Mouse (Mus musculus) lung, adult 2 months (tissue): ENCODE measurements around the gene Gm49416. TPM values are rescaled to one million over a fixed set of nuclear protein-coding genes. Genes with fewer than 3 reads are reported as not detected.
"Not testable (repeated sequence)": the region's sequence is repeated elsewhere in the genome, so short reads cannot be mapped to it uniquely, and the experiment has no call there.

ENCODE experiments used
- DNase-seq: peaks from one replicate; pipeline ENCODE4 v3.0.0; 2022
- H3K4me1 ChIP-seq: fragments of 200-500 bp; 2 replicates; pipeline ENCODE4 v1.6.1; 2011; ENCODE audit warnings: low read length; ENCODE audit not compliant: control insufficient read depth, insufficient read depth
- H3K4me3 ChIP-seq: fragments of 200-500 bp; replicated peaks from 2 replicates; pipeline ENCODE3; 2011; ENCODE audit warnings: low read depth, mild to moderate bottlenecking, control low read depth, low read length; ENCODE audit errors: extremely low read depth
- CTCF ChIP-seq: fragments of 200-500 bp; IDR thresholded peaks from 2 replicates; pipeline ENCODE4 v1.5.1; 2011; ENCODE audit warnings: mild to moderate bottlenecking, low read length, control low read depth; ENCODE audit not compliant: insufficient read depth
- POLR2A ChIP-seq: fragments of 200-500 bp; IDR thresholded peaks from 2 replicates; pipeline ENCODE4 v1.6.1; 2011; ENCODE audit warnings: low read depth, mild to moderate bottlenecking, control low read depth, low read length, borderline replicate concordance; ENCODE audit errors: extremely low read depth
- WGBS: fragments of 180-500 bp; shearing (Covaris S2); methylation state at CpG from one replicate; pipeline ENCODE4 v1.1.7; 2018; 5-methylcytosine and 5-hydroxymethylcytosine counted together
- polyA plus RNA-seq: library from polyadenylated mRNA; depleted of rRNA; stranded (reverse); fragments of >200 nt; gene quantifications from 2 replicates; pipeline ENCODE4 v1.2.3, GENCODE M21; 2012

Gene Gm49416
- polyA plus RNA-seq, 1 experiment = not detected

DNA sequence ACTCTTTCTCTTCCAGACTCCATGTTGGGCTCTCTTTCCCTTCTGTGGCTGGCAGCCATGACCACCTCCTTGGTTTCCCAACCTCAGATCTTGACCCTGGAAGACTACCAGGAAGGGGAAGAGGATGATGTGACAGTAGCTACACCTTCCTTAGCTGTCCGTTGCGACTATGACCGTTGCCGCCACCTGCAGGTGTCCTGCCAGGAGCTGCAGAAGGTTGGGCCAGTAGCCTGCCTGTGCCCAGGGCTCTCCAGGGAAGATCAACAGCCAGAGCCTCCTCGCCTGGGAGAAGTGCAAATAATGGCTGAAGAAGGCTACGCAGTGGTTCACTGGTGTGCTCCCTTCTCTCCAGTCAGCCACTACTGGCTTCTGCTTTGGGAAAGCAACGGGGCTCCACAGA, 37.1 kb upstream of the Gm49416 start:
- 42% methylated on average over 7 of the region's 7 CpGs for WGBS
- H3K4me1 ChIP-seq = no peaks in the 10 kb centered on the region
- peak; percentile 43 for DNase-seq
- H3K4me3 ChIP-seq = no peak overlapping the region
- peak; percentile 22; the same call in 1 of the 2 replicates for TF ChIP-seq CTCF
- TF ChIP-seq POLR2A = no peak

DNA sequence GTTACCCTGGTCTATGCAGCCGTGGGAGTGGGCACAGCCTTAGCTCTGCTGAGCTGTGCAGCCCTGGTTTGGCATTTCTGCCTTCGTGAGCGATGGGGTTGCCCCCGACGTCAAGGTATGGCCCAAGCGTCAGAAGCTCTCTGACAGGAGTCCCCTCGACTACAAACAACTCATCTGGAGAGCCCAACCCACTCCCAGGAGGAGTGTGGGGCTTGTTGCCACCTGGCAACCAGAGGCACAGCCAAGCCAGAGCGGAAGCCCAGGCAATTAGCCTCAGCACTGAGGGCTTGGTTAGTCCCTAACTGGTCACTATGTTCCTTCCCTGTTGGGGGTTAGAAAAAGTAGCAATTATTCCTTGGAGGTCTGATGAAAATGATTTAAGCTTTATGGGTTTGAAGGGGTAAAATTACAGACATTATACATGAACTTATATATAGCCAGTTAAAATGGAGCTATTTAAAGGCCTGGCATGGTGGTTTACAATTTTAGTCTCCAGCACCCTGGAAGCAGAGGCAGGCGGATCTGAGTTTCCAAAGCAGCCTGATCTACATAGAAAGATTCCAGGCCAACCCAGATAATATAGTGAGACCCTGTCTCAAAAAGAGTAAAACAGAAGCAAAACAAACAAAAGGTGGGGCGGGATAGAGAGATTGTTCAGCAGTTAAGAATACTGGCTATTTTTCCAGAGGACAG, 36.3 kb upstream of the Gm49416 start:
- Histone ChIP-seq H3K4me3 (peak overlapping the region; percentile 3), H3K4me1 (no peaks in the 10 kb centered on the region)
- DNase-seq = no peak
- TF ChIP-seq CTCF = no peak
- no peak for TF ChIP-seq POLR2A
- WGBS = 57% methylated on average over 10 of the region's 10 CpGs

DNA sequence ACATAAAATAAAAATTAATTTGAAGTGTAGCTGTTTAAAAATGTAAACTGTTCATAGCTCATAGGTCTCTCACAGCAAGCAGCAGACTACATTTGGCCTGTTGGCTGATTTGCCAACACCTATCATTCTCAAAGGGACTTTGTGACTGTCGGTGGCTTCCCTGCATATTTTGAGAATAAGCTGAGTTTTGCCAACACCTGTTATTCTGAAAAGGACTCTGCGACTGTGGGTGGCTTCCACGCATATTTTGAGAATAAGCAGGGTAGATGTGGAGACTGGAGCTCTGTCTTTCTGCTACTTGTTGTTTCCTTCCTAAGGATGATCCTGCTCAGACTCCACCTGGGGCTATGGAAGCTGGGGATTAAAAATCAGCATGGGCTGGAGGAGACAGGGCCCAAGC, 35.6 kb upstream of the Gm49416 start:
- 77% methylated on average over 3 of the region's 3 CpGs for WGBS
- Histone ChIP-seq H3K4me3 (no peak overlapping the region), H3K4me1 (no peaks in the 10 kb centered on the region)
- TF ChIP-seq CTCF (no peak), POLR2A (no peak)
- no peak for DNase-seq

DNA sequence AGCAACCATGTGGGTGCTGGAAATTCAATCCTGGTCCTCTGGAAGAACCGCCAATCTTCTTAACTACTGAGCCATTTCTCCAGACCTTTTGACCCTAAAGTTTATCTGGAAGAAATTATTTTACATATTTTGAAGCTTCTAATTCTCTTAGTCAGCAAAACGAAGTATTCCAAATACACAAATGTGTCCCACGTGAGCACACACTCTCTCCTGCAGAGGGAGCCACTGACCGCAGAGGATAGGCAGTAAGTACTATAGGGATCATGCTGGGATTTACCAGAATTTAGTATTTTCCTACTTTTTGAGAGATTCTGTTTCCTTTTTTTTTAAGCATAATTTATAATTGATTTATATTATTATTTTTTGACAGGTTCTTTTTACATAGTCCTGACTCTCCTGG, 31.0 kb upstream of the Gm49416 start:
- Histone ChIP-seq H3K4me3 (no peak overlapping the region), H3K4me1 (no peaks in the 10 kb centered on the region)
- DNase-seq = no peak
- 31% methylated on average over 4 of the region's 4 CpGs for WGBS
- no peak for TF ChIP-seq POLR2A
- TF ChIP-seq CTCF = peak; percentile 86

DNA sequence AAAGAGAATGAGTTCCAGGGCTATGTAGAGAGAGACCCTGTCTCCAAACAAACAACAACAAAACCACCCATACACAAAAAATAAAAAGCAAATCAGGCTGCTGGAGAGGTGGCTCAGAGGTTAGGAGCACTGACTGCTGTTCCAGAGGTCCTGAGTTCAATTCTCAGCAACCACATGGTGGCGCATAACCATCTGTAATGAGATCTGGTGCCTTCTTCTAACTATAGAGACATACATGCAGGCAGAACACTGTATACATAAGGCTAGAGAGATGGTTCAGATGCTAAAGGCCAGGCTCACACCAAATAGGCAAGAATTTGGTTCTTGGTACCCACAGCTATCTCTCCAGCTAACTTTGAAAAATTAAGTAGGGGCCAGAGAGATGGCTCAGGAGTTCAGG, 29.7 kb upstream of the Gm49416 start:
- Histone ChIP-seq H3K4me3 (no peak overlapping the region), H3K4me1 (no peaks in the 10 kb centered on the region)
- TF ChIP-seq CTCF (no peak), POLR2A (no peak)
- no peak for DNase-seq
- 25% methylated on average over 1 of the region's 1 CpGs for WGBS

DNA sequence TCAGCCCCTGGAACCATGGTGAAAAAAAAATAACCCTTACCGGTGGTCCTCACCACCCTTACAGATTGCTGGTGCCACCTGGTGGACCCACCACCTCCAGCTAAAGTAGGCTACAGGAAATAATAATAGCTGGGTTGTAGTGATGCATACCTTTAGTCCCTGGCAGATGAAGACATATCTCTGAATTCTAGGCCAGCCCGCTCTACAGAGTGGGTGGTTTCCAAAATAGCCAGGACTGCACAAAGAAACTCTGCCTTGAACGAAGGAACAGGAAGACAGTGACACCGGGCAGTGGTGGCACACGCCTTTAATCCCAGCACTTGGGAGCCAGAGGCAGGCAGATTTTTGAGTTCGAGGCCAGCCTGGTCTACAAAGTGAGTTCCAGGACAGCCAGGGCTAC, 24.5 kb upstream of the Gm49416 start:
- Histone ChIP-seq H3K4me1 (no peaks in the 10 kb centered on the region), H3K4me3 (no peak overlapping the region)
- 74% methylated on average over 6 of the region's 6 CpGs for WGBS

DNA sequence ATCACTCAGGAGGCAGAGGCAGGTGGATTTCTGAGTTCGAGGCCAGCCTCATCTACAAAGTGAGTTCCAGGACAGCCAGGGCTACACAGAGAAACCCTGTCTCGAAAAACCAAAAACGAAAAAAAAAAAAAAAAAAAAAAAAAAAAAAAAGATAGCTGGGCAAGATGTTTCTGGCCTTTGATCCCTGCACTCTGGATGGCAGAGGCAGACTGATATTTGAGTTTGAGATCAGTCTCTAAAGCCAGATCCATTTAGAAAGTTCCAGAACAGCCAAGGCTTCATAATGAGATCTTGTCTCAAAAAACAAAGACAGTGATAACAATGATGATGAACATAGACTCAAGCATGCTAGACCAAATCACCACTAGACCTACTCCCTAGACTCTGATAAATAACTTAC, 18.3 kb upstream of the Gm49416 start:
- H3K4me3 ChIP-seq, DNase-seq, H3K4me1 ChIP-seq: not testable (repeated sequence)
- 73% methylated on average over 3 of the region's 3 CpGs for WGBS

More for the DNA sequence above, 24.5 kb upstream of the Gm49416 start:
- no peak for DNase-seq
- TF ChIP-seq POLR2A = no peak
- TF ChIP-seq CTCF = no peak

DNA sequence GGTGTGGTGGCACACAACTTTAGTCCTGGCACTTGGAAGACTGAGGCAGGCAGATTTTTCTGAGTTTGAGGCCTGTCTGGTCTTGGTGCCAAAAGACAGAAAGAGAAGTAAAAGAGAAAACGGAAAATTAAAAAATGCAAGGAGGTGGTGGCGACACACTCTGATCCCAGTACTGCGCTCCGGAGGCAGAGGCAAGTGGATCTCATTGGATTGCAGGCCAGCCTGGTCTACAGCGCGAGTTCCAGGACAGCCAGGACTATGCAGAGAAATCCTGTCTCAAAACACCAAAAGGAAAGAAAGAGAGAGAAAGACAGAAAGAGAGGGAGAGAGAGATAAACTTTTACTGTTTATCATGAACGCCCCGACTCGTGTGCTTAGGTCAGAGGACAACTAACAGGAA, 17.9 kb upstream of the Gm49416 start:
- no peak for DNase-seq
- H3K4me3 ChIP-seq = peak overlapping the region; percentile 72
- H3K4me1 ChIP-seq = no peaks in the 10 kb centered on the region; the same call in 1 of the 2 replicates
- 20% methylated on average over 9 of the region's 9 CpGs for WGBS
- TF ChIP-seq POLR2A = no peak
- no peak for TF ChIP-seq CTCF

DNA sequence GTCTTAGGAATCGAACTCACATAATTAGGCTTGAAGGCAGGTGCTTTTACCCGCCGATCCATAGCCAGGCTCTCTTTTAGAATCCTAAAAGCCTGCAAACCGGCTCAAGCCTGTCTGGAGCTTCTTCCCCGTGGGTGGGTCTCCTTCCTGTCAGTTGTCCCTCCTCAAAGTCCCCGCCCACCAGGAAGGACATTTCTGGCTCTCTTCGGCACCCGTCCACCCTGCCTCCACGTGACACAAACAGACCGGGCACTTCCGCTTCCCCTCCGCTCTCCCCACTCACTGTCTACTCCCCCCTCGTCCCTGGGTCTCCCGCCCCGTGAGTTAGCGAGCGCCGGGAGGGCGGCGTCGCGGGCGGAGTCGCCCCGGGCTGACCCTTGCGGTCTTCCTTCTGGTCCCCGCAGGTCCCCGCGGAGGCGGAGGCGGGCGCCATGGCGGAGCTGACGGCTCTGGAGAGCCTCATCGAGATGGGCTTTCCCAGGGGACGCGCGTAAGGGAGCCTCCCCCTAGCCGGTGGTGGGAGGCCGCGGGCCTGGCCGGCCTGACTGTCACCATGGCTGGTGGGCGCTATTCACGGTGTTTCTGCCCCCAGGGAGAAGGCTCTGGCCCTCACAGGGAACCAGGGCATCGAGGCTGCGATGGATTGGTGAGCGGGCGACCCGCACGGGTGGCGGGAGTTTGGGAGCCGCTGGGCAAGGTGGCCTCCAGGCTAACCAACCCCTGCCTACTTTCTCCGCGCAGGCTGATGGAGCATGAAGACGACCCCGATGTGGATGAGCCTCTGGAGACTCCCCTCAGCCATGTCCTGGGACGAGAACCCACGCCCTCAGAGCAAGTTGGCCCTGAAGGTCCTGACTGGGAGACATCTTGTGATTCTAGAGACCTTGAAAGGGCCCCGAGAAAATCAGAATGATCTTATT, 17.2 kb upstream of the Gm49416 start, which contains the start of gene Ubxn1:
TSS of gene Ubxn1 (plus strand) at position 230 of the 920 bp plus-strand sequence.
- peak; percentile 98 for DNase-seq
- Histone ChIP-seq H3K4me3 (peak within 1 kb of the TSS; percentile 72), H3K4me1 (no peaks in the 10 kb centered on the region; the same call in 1 of the 2 replicates)
- WGBS = 1% methylated on average over 59 of the region's 59 CpGs
- peak; percentile 51; the same call in 1 of the 2 replicates for TF ChIP-seq POLR2A
- TF ChIP-seq CTCF = no peak

DNA sequence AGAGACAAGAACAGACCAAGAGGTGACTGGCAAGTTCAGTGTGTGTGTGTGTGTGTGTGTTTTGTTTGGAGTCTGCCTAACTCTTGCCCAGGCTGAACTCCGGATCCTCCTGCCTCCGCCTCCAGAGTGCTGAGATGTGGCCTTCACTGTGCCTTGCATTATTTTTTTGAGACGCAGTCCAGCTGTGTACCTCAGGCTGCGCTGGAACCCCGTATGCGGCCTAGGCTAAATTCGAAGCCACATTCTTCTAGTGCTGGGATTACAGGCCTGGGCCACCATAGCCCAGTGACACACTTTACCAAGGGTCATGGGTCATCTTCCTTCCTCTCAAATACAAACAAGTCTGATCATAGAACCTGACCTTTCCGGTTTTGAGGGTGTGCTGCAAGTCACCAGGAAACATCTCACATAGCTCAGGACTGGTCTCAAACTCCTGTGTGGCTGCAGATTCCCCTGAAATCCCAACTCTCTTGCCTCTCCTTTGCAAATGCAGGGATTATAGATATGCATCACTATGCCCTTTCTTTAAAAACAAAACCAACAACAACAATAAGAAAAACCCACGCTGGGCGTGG, 16.4 kb upstream of the Gm49416 start:
- Histone ChIP-seq H3K4me1 (no peaks in the 10 kb centered on the region; the same call in 1 of the 2 replicates), H3K4me3 (peak overlapping the region; percentile 72)
- 57% methylated on average over 10 of the region's 10 CpGs for WGBS
- no peak for TF ChIP-seq POLR2A
- no peak for TF ChIP-seq CTCF
- DNase-seq = no peak
